Mouse (Mus musculus): ENCODE data around the gene Specc1. TPM values are rescaled to one million over a fixed set of nuclear protein-coding genes. Genes with fewer than 3 reads are reported as not detected.

Specc1 gene
- polyA plus RNA-seq, 2 experiments: 23.5 to 40.5 TPM

GRCm38 (mm10) chr11:62022718-62023493 lies 66.3 kb downstream of the Specc1 start:
- Histone ChIP-seq H3K9ac (replicated peaks) (no peak overlapping the region), H3K4me3 (ENCODE audit: insufficient read depth in 1 of 2, low read depth in 2 of 2, low read length in 2 of 2) (no peak overlapping the region), H3K4me1 (replicated peaks; ENCODE audit: control insufficient read depth in 2 of 2, insufficient read depth in 2 of 2, low read length in 1 of 2) (peaks cover 0 to 5% of the 10 kb centered on the region in 2 experiments; a peak in 1 of 4 replicates), H3K27me3 (ENCODE audit: control insufficient read depth, insufficient read depth, low read length) (no peaks in the 10 kb centered on the region), H3K27ac (no peak overlapping the region), H3K36me3 (replicated peaks; ENCODE audit: control insufficient read depth, insufficient read depth, low read depth) (no peaks in the 10 kb centered on the region; the same call in 1 of the 2 replicates), H3K9me3 (ENCODE audit: control insufficient read depth, low read length) (no peaks in the 10 kb centered on the region), H3K4me2 (ENCODE audit: low read depth) (no peak overlapping the region)
- ATAC-seq (ENCODE audit: insufficient read depth): no peak
- DNase-seq (ENCODE audit: low read depth in 3 of 3, low spot score in 3 of 3): no peak
- WGBS (ENCODE audit: insufficient replicate concordance): 78% methylated on average over 8 of the region's 8 CpGs
- TF ChIP-seq EP300 (IDR thresholded peaks at IDR 0.05; ENCODE audit: low read depth): no peak
- no peak for TF ChIP-seq CTCF (IDR thresholded peaks at IDR 0.05; ENCODE audit: low read depth)

- Histone ChIP-seq H3K27me3 (ENCODE audit: control insufficient read depth, insufficient read depth, low read length) (no peaks in the 10 kb centered on the region), H3K4me1 (replicated peaks; ENCODE audit: control insufficient read depth in 2 of 2, insufficient read depth in 2 of 2, low read length in 1 of 2) (peaks cover 0 to 5% of the 10 kb centered on the region in 2 experiments; a peak in 1 of 4 replicates), H3K36me3 (replicated peaks; ENCODE audit: control insufficient read depth, insufficient read depth, low read depth) (no peaks in the 10 kb centered on the region; the same call in 1 of the 2 replicates), H3K4me3 (ENCODE audit: insufficient read depth in 1 of 2, low read depth in 2 of 2, low read length in 2 of 2) (no peak overlapping the region), H3K4me2 (ENCODE audit: low read depth) (no peak overlapping the region), H3K9me3 (ENCODE audit: control insufficient read depth, low read length) (no peaks in the 10 kb centered on the region), H3K27ac (no peak overlapping the region), H3K9ac (replicated peaks) (no peak overlapping the region)
- DNase-seq (ENCODE audit: low read depth in 3 of 3, low spot score in 3 of 3) (no peak), ATAC-seq (ENCODE audit: insufficient read depth) (no peak)
- 78% methylated on average over 12 of the region's 12 CpGs for WGBS (ENCODE audit: insufficient replicate concordance)
- TF ChIP-seq EP300 (IDR thresholded peaks at IDR 0.05; ENCODE audit: low read depth): no peak
- TF ChIP-seq CTCF (IDR thresholded peaks at IDR 0.05; ENCODE audit: low read depth): no peak
Measured at GRCm38 (mm10) chr11:62023494-62024233, 67.1 kb downstream of the Specc1 start.

GRCm38 (mm10) chr11:62024234-62024601 lies 67.7 kb downstream of the Specc1 start:
- H3K4me3 ChIP-seq (ENCODE audit: insufficient read depth in 1 of 2, low read depth in 2 of 2, low read length in 2 of 2): no peak overlapping the region
- no peaks in the 10 kb centered on the region for H3K27me3 ChIP-seq (ENCODE audit: control insufficient read depth, insufficient read depth, low read length)
- H3K9ac ChIP-seq (replicated peaks): no peak overlapping the region
- H3K4me1 ChIP-seq (replicated peaks; ENCODE audit: control insufficient read depth in 2 of 2, insufficient read depth in 2 of 2, low read length in 1 of 2): peaks cover 0 to 5% of the 10 kb centered on the region in 2 experiments; a peak in 1 of 4 replicates
- no peak overlapping the region for H3K27ac ChIP-seq
- WGBS (ENCODE audit: insufficient replicate concordance): 85% methylated on average over 8 of the region's 8 CpGs
- ATAC-seq (ENCODE audit: insufficient read depth): no peak
- no peaks in the 10 kb centered on the region for H3K9me3 ChIP-seq (ENCODE audit: control insufficient read depth, low read length)
- no peak for DNase-seq (ENCODE audit: low read depth in 3 of 3, low spot score in 3 of 3)
- no peaks in the 10 kb centered on the region; the same call in 1 of the 2 replicates for H3K36me3 ChIP-seq (replicated peaks; ENCODE audit: control insufficient read depth, insufficient read depth, low read depth)
- no peak overlapping the region for H3K4me2 ChIP-seq (ENCODE audit: low read depth)
- no peak for TF ChIP-seq EP300 (IDR thresholded peaks at IDR 0.05; ENCODE audit: low read depth)
- no peak for TF ChIP-seq CTCF (IDR thresholded peaks at IDR 0.05; ENCODE audit: low read depth)

- DNase-seq (ENCODE audit: low read depth in 3 of 3, low spot score in 3 of 3) (no peak), ATAC-seq (ENCODE audit: insufficient read depth) (no peak)
- H3K9ac ChIP-seq (replicated peaks): no peak overlapping the region
- 71% methylated on average over 5 of the region's 5 CpGs for WGBS (ENCODE audit: insufficient replicate concordance)
- peaks cover 3% of the 10 kb centered on the region for H3K36me3 ChIP-seq (replicated peaks; ENCODE audit: control insufficient read depth, insufficient read depth, low read depth)
- TF ChIP-seq EP300 (IDR thresholded peaks at IDR 0.05; ENCODE audit: low read depth): no peak
- TF ChIP-seq CTCF (IDR thresholded peaks at IDR 0.05; ENCODE audit: low read depth): no peak
- peaks cover 0 to 5% of the 10 kb centered on the region in 2 experiments; a peak in 1 of 4 replicates for H3K4me1 ChIP-seq (replicated peaks; ENCODE audit: control insufficient read depth in 2 of 2, insufficient read depth in 2 of 2, low read length in 1 of 2)
- no peak overlapping the region for H3K4me2 ChIP-seq (ENCODE audit: low read depth)
- H3K9me3 ChIP-seq (ENCODE audit: control insufficient read depth, low read length): no peaks in the 10 kb centered on the region
- no peaks in the 10 kb centered on the region for H3K27me3 ChIP-seq (ENCODE audit: control insufficient read depth, insufficient read depth, low read length)
- no peak overlapping the region for H3K27ac ChIP-seq
- H3K4me3 ChIP-seq (ENCODE audit: insufficient read depth in 1 of 2, low read depth in 2 of 2, low read length in 2 of 2): no peak overlapping the region
Measured at GRCm38 (mm10) chr11:62024952-62025351, 68.4 kb downstream of the Specc1 start.

GRCm38 (mm10) chr11:62025770-62026169 lies 69.2 kb downstream of the Specc1 start:
- Histone ChIP-seq H3K4me3 (ENCODE audit: insufficient read depth in 1 of 2, low read depth in 2 of 2, low read length in 2 of 2) (no peak overlapping the region), H3K27me3 (ENCODE audit: control insufficient read depth, insufficient read depth, low read length) (no peaks in the 10 kb centered on the region), H3K36me3 (replicated peaks; ENCODE audit: control insufficient read depth, insufficient read depth, low read depth) (peaks cover 11% of the 10 kb centered on the region), H3K27ac (no peak overlapping the region), H3K9ac (replicated peaks) (no peak overlapping the region), H3K4me1 (replicated peaks; ENCODE audit: control insufficient read depth in 2 of 2, insufficient read depth in 2 of 2, low read length in 1 of 2) (peaks cover 0 to 5% of the 10 kb centered on the region in 2 experiments; a peak in 1 of 4 replicates), H3K4me2 (ENCODE audit: low read depth) (no peak overlapping the region), H3K9me3 (ENCODE audit: control insufficient read depth, low read length) (no peaks in the 10 kb centered on the region)
- DNase-seq (ENCODE audit: low read depth in 3 of 3, low spot score in 3 of 3): no peak
- WGBS (ENCODE audit: insufficient replicate concordance): 48% methylated on average over 2 of the region's 2 CpGs
- TF ChIP-seq EP300 (IDR thresholded peaks at IDR 0.05; ENCODE audit: low read depth) (no peak), CTCF (IDR thresholded peaks at IDR 0.05; ENCODE audit: low read depth) (no peak)
- ATAC-seq (ENCODE audit: insufficient read depth): no peak
